Mouse (Mus musculus): Measurements from ENCODE around the gene Enoph1. TPM values are rescaled to one million over a fixed set of nuclear protein-coding genes. Genes with fewer than 3 reads are reported as not detected.

The Enoph1 gene
- polyA plus RNA-seq, 1 experiment from 2014 or later = 39.9 TPM

DNA sequence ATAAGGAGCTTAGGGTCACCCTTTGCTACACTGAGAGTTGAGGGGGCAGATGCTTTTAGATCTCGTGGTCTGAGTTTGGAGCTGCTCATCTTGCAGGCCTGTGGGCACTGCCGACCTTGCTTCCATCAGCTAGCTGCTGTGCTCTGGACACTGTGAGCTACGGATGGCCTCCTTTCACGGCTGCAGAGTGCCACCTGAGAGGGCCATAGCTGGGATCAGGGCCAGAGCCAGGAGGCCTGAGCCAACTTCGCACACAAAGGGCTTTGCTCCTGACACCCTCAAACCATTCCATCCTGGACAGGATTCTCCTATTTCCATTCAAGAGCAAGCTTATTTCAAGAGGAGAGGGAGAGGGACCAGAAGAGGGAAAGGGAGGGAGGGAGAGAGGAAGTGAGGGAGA is 15.4 kb upstream of the Enoph1 start:
- no peak overlapping the region for H3K27ac ChIP-seq (replicated peaks)
- H3K27me3 ChIP-seq = no peaks in the 10 kb centered on the region
- H3K4me2 ChIP-seq (replicated peaks) = no peak overlapping the region
- no peak overlapping the region for H3K9ac ChIP-seq (replicated peaks)
- ATAC-seq (ENCODE audit: low FRiP score, low read depth) = no peak
- H3K4me1 ChIP-seq = no peaks in the 10 kb centered on the region
- no peak overlapping the region for H3K4me3 ChIP-seq
- WGBS = 82% methylated on average over 5 of the region's 5 CpGs
- no peaks in the 10 kb centered on the region for H3K36me3 ChIP-seq
- H3K9me3 ChIP-seq = no peaks in the 10 kb centered on the region

DNA sequence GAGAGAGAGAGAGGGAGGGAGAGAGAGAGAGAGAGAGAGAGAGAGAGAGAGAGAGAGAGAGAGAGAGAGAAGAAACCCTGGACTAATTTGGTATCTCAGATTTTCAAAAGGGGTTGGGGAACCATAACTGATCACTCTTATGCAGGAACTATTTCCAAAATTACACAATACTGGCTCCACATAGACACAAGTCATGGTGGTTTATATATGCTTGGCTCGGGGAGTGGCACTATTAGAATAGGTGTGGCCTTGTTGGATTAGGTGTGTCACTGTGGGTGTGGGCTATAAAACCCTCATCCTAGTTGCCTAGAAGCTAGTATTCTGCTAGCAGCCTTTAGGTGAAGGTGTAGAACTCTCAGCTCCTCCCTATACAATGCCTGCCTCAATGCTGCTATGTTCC is 14.9 kb upstream of the Enoph1 start:
- no peaks in the 10 kb centered on the region for H3K27me3 ChIP-seq
- no peak overlapping the region for H3K27ac ChIP-seq (replicated peaks)
- H3K4me1 ChIP-seq = peaks cover under 1% of the 10 kb centered on the region; the same call in 1 of the 2 replicates
- no peak overlapping the region for H3K4me2 ChIP-seq (replicated peaks)
- no peak overlapping the region for H3K9ac ChIP-seq (replicated peaks)
- no peaks in the 10 kb centered on the region for H3K9me3 ChIP-seq
- H3K4me3 ChIP-seq = no peak overlapping the region
- H3K36me3 ChIP-seq = no peaks in the 10 kb centered on the region
- ATAC-seq (ENCODE audit: low FRiP score, low read depth) = no peak
- WGBS = 85% methylated on average over 1 of the region's 1 CpGs

DNA sequence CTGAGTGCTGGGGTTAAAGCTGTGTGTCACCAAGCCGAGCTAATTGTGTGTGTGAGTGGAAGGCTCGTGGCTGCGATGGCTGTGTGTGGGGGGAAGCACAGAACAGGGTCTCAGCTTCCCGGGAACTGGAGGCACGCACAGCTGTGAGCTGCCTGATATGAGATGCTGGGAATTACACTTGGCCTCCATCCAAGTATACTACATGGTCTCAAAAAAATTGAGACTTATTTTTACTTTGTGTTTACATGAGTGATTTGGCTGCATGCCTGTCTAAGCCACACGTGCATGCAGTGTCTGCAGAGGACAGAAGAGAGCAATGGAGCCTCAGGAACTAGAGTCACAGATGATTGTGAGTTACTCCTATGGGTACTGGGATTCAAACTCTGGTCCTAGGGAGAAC is 9.7 kb upstream of the Enoph1 start:
- peaks cover 33% of the 10 kb centered on the region for H3K36me3 ChIP-seq
- H3K9ac ChIP-seq (replicated peaks) = no peak overlapping the region
- H3K27ac ChIP-seq (replicated peaks) = peak overlapping the region; percentile 46
- no peaks in the 10 kb centered on the region for H3K27me3 ChIP-seq
- H3K4me3 ChIP-seq = no peak overlapping the region
- H3K4me1 ChIP-seq = peaks cover 15% of the 10 kb centered on the region
- WGBS = 50% methylated on average over 6 of the region's 6 CpGs
- H3K9me3 ChIP-seq = no peaks in the 10 kb centered on the region
- ATAC-seq (ENCODE audit: low FRiP score, low read depth) = peak; percentile 48
- H3K4me2 ChIP-seq (replicated peaks) = no peak overlapping the region

- H3K36me3 ChIP-seq = peaks cover 45% of the 10 kb centered on the region
- H3K4me1 ChIP-seq = peaks cover 29% of the 10 kb centered on the region
- ATAC-seq (ENCODE audit: low FRiP score, low read depth) = 0 out of 2 replicates have a peak, but pooled peaks have one; percentile 21
- H3K9ac ChIP-seq (replicated peaks) = no peak overlapping the region
- H3K27me3 ChIP-seq = no peaks in the 10 kb centered on the region
- WGBS = 88% methylated on average over 2 of the region's 2 CpGs
- no peak overlapping the region for H3K4me2 ChIP-seq (replicated peaks)
- H3K9me3 ChIP-seq = no peaks in the 10 kb centered on the region
- H3K27ac ChIP-seq (replicated peaks) = no peak overlapping the region
- H3K4me3 ChIP-seq = no peak overlapping the region
Measured at GRCm38 (mm10) chr5:100032107-100032506, 7.7 kb upstream of the Enoph1 start.

DNA sequence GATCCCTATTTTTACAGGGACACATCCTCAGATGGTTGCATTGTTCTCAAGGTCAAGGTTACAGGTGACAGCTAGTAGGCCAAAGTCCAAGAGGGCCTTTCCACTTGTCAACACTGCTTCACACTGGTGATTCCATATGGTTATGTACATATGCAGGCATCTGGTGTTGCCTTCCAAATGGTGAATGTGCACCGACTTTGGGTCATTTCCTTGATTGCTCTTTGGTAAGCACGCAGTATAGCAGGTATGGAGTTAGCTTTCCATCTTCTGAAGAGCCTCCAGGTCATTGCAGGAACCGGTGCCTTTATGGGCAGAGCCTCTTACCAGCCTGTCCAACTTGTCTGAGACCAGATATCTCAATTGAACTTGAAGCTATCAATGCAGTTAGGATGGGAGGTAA is 7.1 kb upstream of the Enoph1 start:
- Histone ChIP-seq H3K36me3 (peaks cover 47% of the 10 kb centered on the region), H3K9me3 (no peaks in the 10 kb centered on the region), H3K9ac (replicated peaks) (no peak overlapping the region), H3K4me1 (peaks cover 33% of the 10 kb centered on the region), H3K27me3 (no peaks in the 10 kb centered on the region), H3K4me3 (no peak overlapping the region), H3K27ac (replicated peaks) (no peak overlapping the region), H3K4me2 (replicated peaks) (no peak overlapping the region)
- no peak for ATAC-seq (ENCODE audit: low FRiP score, low read depth)
- WGBS = 82% methylated on average over 3 of the region's 3 CpGs

DNA sequence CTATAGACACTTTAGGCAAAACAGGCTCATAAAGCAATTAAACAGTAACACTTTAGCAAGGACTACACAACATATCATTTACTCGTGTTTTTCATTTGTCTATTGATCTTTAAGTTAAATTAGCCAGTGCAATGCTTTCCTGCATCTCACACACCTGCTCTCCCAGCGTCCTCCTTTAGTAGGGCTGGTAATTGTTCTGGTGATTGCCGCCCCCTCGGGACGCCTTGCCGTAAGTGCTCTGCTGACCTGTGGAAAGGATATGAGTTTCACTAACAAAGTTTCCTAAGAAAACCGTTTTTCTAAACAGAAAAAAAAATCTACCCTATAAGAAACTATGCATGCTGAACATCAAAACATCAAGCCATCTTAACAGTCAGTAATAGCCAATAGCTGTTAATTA is 3.8 kb upstream of the Enoph1 start:
- H3K4me3 ChIP-seq = peak overlapping the region; percentile 96; the same call in 1 of the 2 replicates
- H3K4me1 ChIP-seq = peaks cover 32% of the 10 kb centered on the region
- no peaks in the 10 kb centered on the region for H3K27me3 ChIP-seq
- no peak for ATAC-seq (ENCODE audit: low FRiP score, low read depth)
- H3K9me3 ChIP-seq = no peaks in the 10 kb centered on the region
- H3K9ac ChIP-seq (replicated peaks) = no peak overlapping the region
- peak overlapping the region; percentile 92 for H3K4me2 ChIP-seq (replicated peaks)
- peaks cover 47% of the 10 kb centered on the region for H3K36me3 ChIP-seq
- no peak overlapping the region for H3K27ac ChIP-seq (replicated peaks)
- 60% methylated on average over 7 of the region's 7 CpGs for WGBS

DNA sequence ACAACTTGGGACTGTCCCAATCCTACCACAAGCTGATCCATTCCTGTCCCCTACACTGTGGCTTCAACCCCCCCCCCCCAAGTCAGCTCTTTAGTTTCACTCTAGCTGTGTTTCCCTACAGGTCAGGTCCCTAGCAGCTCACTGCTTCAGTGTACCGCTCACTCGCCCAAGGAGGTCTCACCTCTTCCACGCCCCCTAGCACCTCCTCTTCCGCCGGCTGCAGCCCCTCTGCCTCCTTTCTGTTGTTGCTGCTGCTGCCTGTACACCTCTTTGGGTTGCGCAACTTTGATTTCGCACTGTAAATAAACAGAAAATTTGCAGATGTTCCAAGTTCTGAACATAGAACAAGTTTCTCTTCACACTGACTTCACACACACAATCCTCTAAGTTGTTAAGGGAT is 3.1 kb upstream of the Enoph1 start:
- H3K9me3 ChIP-seq = no peaks in the 10 kb centered on the region
- no peaks in the 10 kb centered on the region for H3K27me3 ChIP-seq
- H3K27ac ChIP-seq (replicated peaks) = no peak overlapping the region
- peaks cover 37% of the 10 kb centered on the region for H3K4me1 ChIP-seq
- peak overlapping the region; percentile 92 for H3K4me2 ChIP-seq (replicated peaks)
- WGBS = 29% methylated on average over 7 of the region's 7 CpGs
- peak overlapping the region; percentile 100; the same call in 1 of the 2 replicates for H3K9ac ChIP-seq (replicated peaks)
- peak overlapping the region; percentile 96 for H3K4me3 ChIP-seq
- peaks cover 47% of the 10 kb centered on the region for H3K36me3 ChIP-seq
- no peak for ATAC-seq (ENCODE audit: low FRiP score, low read depth)

GRCm38 (mm10) chr5:100037965-100038713 is 1.6 kb upstream of the Enoph1 start:
- Histone ChIP-seq H3K27ac (replicated peaks) (peak overlapping the region; percentile 99), H3K4me1 (peaks cover 37% of the 10 kb centered on the region), H3K36me3 (peaks cover 36% of the 10 kb centered on the region), H3K4me3 (peak overlapping the region; percentile 96), H3K27me3 (no peaks in the 10 kb centered on the region), H3K9ac (replicated peaks) (peak overlapping the region; percentile 100), H3K4me2 (replicated peaks) (peak overlapping the region; percentile 92), H3K9me3 (no peaks in the 10 kb centered on the region)
- under 1% methylated on average over 43 of the region's 45 CpGs for WGBS
- peak; percentile 32 for ATAC-seq (ENCODE audit: low FRiP score, low read depth)

- peak overlapping the region; percentile 100 for H3K9ac ChIP-seq (replicated peaks)
- peaks cover 36% of the 10 kb centered on the region for H3K4me1 ChIP-seq
- H3K4me3 ChIP-seq = peak overlapping the region; percentile 96
- under 1% methylated on average over 102 of the region's 113 CpGs for WGBS
- H3K36me3 ChIP-seq = peaks cover 29% of the 10 kb centered on the region
- peak overlapping the region; percentile 92 for H3K4me2 ChIP-seq (replicated peaks)
- peak overlapping the region; percentile 99 for H3K27ac ChIP-seq (replicated peaks)
- no peaks in the 10 kb centered on the region for H3K9me3 ChIP-seq
- ATAC-seq (ENCODE audit: low FRiP score, low read depth) = peak; percentile 79
- H3K27me3 ChIP-seq = no peaks in the 10 kb centered on the region
Measured at GRCm38 (mm10) chr5:100038714-100039601, 827 bp upstream of the Enoph1 start.

DNA sequence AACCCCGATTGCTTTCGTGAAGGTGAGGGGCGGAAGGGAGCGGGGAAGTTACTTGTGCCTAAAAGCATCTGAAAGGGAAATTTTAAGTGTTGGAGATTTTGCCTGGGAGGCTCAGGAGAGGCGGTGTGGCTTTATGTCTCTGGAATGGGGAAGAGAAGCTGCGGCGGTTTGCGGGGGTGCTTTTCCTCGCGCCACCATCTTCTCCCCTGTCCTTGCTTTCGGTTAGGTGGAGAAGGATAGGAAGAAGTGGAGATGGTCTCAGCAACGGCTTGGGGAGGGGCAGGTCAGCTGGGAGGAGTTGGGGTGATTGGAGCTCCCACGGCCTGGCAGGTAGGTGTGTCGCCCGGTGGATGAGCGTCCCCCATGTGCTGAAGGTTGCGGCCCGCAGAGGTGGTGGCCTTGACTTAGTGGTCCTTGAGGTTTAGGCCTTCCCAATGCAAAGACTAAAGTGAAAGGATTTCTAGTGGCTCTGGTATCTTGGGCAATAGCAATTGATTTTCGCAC is 548 bp downstream of the Enoph1 start:
- Histone ChIP-seq H3K4me1 (peaks cover 27% of the 10 kb centered on the region), H3K36me3 (peaks cover 17% of the 10 kb centered on the region; the same call in 1 of the 2 replicates), H3K4me3 (peak overlapping the region; percentile 96), H3K4me2 (replicated peaks) (peak overlapping the region; percentile 81), H3K9me3 (no peaks in the 10 kb centered on the region), H3K9ac (replicated peaks) (peak overlapping the region; percentile 100), H3K27me3 (no peaks in the 10 kb centered on the region), H3K27ac (replicated peaks) (peak overlapping the region; percentile 99)
- WGBS = 2% methylated on average over 19 of the region's 19 CpGs
- no peak for ATAC-seq (ENCODE audit: low FRiP score, low read depth)

DNA sequence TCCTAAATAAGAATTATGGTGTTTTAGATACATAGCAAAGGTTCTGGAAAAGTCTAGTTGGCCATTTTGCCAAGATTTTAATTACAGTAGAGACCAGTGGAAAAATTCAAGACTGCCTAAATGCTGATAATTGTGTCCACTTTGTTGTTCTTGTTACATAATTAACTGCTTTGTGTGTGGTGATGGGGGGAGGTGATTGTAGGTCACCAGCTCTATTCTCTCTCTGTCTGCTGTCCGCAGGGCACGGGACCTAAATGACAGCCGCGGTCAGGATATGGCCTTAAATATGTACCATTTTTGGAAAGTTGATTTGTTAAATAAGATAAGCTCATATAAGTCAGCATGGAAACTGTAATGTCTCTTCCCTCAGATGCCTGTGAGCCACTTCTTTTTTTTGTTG is 1.5 kb downstream of the Enoph1 start:
- Histone ChIP-seq H3K4me1 (peaks cover 23% of the 10 kb centered on the region), H3K27me3 (no peaks in the 10 kb centered on the region), H3K9me3 (no peaks in the 10 kb centered on the region), H3K9ac (replicated peaks) (no peak overlapping the region), H3K4me3 (no peak overlapping the region), H3K4me2 (replicated peaks) (peak overlapping the region; percentile 81), H3K27ac (replicated peaks) (no peak overlapping the region), H3K36me3 (peaks cover 14% of the 10 kb centered on the region; the same call in 1 of the 2 replicates)
- WGBS = 70% methylated on average over 4 of the region's 4 CpGs
- no peak for ATAC-seq (ENCODE audit: low FRiP score, low read depth)

- Histone ChIP-seq H3K4me3 (no peak overlapping the region), H3K27me3 (no peaks in the 10 kb centered on the region), H3K36me3 (0 out of 2 replicates have a peak, but pooled peaks cover 4% of the 10 kb centered on the region), H3K27ac (replicated peaks) (no peak overlapping the region), H3K4me1 (peaks cover 24% of the 10 kb centered on the region), H3K9ac (replicated peaks) (no peak overlapping the region), H3K4me2 (replicated peaks) (no peak overlapping the region), H3K9me3 (no peaks in the 10 kb centered on the region)
- ATAC-seq (ENCODE audit: low FRiP score, low read depth) = no peak
- 94% methylated on average over 8 of the region's 8 CpGs for WGBS
Measured at GRCm38 (mm10) chr5:100042467-100042866, 2.7 kb downstream of the Enoph1 start.
